Mouse (Mus musculus): ENCODE measurements at regions not wholly inside any gene's neighbourhood (a gene's known extent, or its start where the extent isn't known, plus 50 kb on each side); places are given as distances from the start of the nearest gene placed in this dataset.

DNA sequence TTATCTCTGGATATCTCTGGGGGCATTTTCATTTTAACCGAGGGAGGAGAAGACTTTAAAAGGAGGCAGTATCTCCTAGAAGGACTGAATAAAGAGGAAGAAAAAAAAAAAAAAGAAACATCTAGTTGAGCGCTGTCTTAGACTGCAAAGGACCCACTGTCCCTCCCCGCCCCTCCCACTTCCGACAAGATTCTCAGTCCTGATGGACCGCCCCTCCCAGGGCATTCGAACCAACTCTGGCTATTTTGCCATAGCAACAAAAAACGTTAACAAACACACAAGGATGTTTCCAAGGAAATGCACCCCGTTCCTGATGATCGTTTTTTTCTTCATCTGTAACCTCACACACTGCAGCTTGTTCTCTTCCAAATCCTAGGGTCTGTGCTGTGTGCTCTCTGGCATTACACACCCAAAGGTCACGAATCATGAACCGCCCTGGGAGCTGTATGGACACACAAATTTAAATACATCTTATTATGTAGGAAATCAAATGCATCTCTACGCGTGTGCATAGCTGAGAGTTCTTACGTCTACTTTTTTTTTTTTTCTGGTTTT is 75.8 kb downstream of the Rnd3 start:
- no peak for ATAC-seq (replicated peaks; ENCODE audit: insufficient number of reproducible peaks, insufficient read depth, low FRiP score, low read depth)
- peaks cover 6% of the 10 kb centered on the region for H3K4me1 ChIP-seq (replicated peaks)
- H3K27me3 ChIP-seq, result no peaks in the 10 kb centered on the region
- no peaks in the 10 kb centered on the region for H3K36me3 ChIP-seq
- H3K4me3 ChIP-seq, result no peak overlapping the region
- WGBS, result 54% methylated on average over 14 of the region's 14 CpGs
- H3K9ac ChIP-seq, result no peak overlapping the region
- H3K4me2 ChIP-seq, result peak overlapping the region; percentile 39
- no peaks in the 10 kb centered on the region for H3K9me3 ChIP-seq (replicated peaks)
- H3K27ac ChIP-seq, result no peak overlapping the region

DNA sequence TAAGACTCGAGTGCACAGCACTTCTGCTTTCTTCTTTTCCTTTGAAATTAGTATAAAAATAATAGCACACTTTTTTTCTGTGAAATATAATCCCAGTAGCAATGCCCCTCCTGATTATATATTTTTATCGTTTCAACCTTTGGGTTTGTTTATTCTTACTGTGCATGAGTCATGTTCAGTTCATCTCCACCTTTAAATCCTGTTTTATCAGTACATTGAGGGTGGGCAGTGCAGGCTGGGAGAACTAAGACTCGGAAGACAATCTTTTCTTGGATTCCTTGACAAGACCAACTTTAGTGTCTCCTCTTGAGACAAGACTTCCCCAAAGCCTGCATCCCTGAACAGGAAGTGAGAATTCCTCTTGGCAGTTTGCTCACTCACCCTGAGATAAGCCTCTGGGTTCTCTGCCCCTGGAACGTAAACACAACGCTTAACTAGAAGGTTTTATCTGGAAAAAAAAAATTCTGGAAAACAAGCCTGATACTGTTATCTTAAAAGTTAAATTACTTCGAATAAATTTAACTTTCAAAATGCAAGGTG is 76.5 kb downstream of the Rnd3 start:
- no peak for ATAC-seq (replicated peaks; ENCODE audit: insufficient number of reproducible peaks, insufficient read depth, low FRiP score, low read depth)
- H3K4me2 ChIP-seq, result peak overlapping the region; percentile 39
- no peak overlapping the region for H3K9ac ChIP-seq
- no peaks in the 10 kb centered on the region for H3K9me3 ChIP-seq (replicated peaks)
- H3K27me3 ChIP-seq, result no peaks in the 10 kb centered on the region
- H3K36me3 ChIP-seq, result no peaks in the 10 kb centered on the region
- H3K27ac ChIP-seq, result no peak overlapping the region
- H3K4me3 ChIP-seq, result no peak overlapping the region
- H3K4me1 ChIP-seq (replicated peaks), result peaks cover 6% of the 10 kb centered on the region
- 21% methylated on average over 6 of the region's 6 CpGs for WGBS

DNA sequence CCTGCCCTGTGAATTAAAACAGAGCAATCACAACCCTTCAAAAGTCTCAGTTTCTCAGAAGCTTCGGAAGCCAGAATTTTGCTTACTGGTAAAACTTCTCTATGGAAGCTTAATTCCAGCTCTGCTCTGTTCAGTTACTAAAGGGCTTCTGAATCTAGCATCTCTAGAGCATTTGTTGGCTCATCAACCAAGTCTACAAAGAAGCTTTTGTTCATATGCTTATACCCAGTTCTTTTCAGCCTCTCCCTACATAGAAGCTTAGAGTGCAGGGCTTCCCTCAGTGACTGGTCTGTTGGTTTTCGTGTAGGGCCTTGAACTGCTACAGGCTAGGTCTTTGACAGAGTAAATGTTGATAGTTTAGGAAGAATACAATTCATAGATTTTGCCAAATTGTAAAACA is 78.0 kb downstream of the Rnd3 start:
- WGBS, result 87% methylated on average over 2 of the region's 2 CpGs
- ATAC-seq (replicated peaks; ENCODE audit: insufficient number of reproducible peaks, insufficient read depth, low FRiP score, low read depth), result no peak
- Histone ChIP-seq H3K36me3 (no peaks in the 10 kb centered on the region), H3K27ac (no peak overlapping the region), H3K9me3 (replicated peaks) (no peaks in the 10 kb centered on the region), H3K27me3 (no peaks in the 10 kb centered on the region), H3K4me3 (no peak overlapping the region), H3K4me1 (replicated peaks) (peaks cover 6% of the 10 kb centered on the region), H3K9ac (no peak overlapping the region), H3K4me2 (no peak overlapping the region)

DNA sequence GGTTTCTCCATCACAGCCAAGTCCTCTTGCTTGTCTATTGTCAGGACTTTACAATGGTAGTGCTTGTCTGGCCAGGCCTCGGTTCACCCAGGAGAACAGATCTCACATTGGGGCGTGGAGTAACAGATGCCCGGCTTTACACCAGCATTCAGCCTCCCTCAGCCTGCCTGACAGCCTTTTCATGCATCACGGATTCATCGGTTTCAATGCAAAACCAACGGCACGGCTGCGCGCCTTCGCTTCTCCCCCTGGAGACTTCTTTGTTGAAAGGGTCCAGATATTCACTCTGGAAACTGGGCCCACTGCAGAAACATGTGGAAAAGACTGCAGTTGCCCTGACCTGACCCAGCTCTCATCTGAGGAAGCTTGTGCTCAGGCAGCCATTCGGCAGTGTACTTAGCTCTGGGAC is 82.5 kb downstream of the Rnd3 start:
- no peak overlapping the region for H3K4me2 ChIP-seq
- 81% methylated on average over 11 of the region's 11 CpGs for WGBS
- ATAC-seq (replicated peaks; ENCODE audit: insufficient number of reproducible peaks, insufficient read depth, low FRiP score, low read depth), result no peak

DNA sequence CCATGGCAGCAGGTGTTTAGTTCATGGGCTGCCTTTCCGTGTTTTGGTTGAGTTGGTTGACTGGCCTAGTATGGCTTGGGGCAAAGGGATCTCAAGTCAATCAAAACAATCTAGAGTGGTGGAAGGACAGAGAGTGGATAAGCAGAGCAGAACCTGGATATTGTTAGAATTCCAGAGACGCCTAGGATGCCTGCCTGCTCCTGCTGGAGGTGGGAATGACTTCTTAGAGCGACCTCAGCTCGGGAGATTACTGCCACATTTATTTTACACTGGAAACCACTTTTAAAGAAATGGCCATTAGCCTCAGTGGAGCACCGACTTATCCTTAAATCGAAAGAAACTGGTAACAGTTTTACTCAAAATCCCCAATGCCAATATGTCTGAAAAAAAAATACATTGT is 83.1 kb downstream of the Rnd3 start:
- Histone ChIP-seq H3K4me2 (no peak overlapping the region), H3K9ac (no peak overlapping the region), H3K9me3 (replicated peaks) (no peaks in the 10 kb centered on the region), H3K27ac (no peak overlapping the region), H3K4me1 (replicated peaks) (no peaks in the 10 kb centered on the region), H3K27me3 (no peaks in the 10 kb centered on the region), H3K4me3 (no peak overlapping the region), H3K36me3 (no peaks in the 10 kb centered on the region)
- no peak for ATAC-seq (replicated peaks; ENCODE audit: insufficient number of reproducible peaks, insufficient read depth, low FRiP score, low read depth)
- 56% methylated on average over 6 of the region's 6 CpGs for WGBS

More for the DNA sequence above, 82.5 kb downstream of the Rnd3 start:
- no peak overlapping the region for H3K9ac ChIP-seq
- no peaks in the 10 kb centered on the region for H3K27me3 ChIP-seq
- no peak overlapping the region for H3K27ac ChIP-seq
- no peaks in the 10 kb centered on the region for H3K9me3 ChIP-seq (replicated peaks)
- H3K4me3 ChIP-seq, result no peak overlapping the region
- no peaks in the 10 kb centered on the region for H3K36me3 ChIP-seq
- no peaks in the 10 kb centered on the region for H3K4me1 ChIP-seq (replicated peaks)

DNA sequence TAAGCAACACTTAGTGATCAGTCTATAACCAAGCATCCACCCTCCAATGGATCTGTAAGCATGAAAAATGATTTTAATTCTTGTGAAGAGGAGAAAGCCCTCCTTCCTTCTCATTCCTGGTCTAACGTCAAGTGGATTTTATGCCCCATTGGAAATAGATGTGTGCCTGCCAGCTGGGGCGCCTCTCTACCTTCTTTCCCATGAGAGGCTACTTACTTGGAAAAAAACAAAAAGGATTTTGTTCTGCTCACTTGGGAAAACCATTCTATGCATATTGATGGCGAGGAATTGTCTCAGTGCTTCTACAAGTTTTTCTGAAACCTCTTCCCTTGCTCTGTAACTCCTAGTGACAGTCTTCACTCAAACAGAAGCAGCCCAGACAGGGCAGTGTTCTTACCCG is 84.1 kb downstream of the Rnd3 start:
- Histone ChIP-seq H3K9ac (no peak overlapping the region), H3K4me1 (replicated peaks) (no peaks in the 10 kb centered on the region), H3K4me3 (no peak overlapping the region), H3K9me3 (replicated peaks) (no peaks in the 10 kb centered on the region), H3K27me3 (no peaks in the 10 kb centered on the region), H3K27ac (no peak overlapping the region), H3K36me3 (no peaks in the 10 kb centered on the region), H3K4me2 (no peak overlapping the region)
- no peak for ATAC-seq (replicated peaks; ENCODE audit: insufficient number of reproducible peaks, insufficient read depth, low FRiP score, low read depth)
- WGBS, result 85% methylated on average over 4 of the region's 4 CpGs

DNA sequence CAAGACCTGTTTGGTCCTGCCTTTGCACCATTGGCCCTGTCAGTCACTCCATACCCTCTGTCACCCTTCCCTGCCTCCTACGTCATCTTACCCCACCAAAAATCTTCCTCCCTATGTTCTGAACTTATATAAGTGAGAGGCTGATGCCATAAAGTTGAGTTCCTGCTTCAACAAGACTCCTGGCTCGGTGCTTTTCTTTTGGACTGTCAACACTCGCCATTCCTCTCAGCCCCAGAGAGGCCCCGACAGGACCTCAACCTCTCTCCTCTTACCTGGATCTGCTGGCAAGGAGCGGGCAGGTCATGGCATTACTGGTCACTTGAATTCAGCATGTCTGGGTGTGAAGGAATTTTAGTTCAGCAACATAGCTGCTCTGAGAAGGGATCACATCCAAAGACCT is 86.9 kb downstream of the Rnd3 start:
- H3K4me2 ChIP-seq, result no peak overlapping the region
- 86% methylated on average over 5 of the region's 5 CpGs for WGBS
- no peaks in the 10 kb centered on the region for H3K27me3 ChIP-seq
- no peaks in the 10 kb centered on the region for H3K9me3 ChIP-seq (replicated peaks)
- no peak for ATAC-seq (replicated peaks; ENCODE audit: insufficient number of reproducible peaks, insufficient read depth, low FRiP score, low read depth)
- no peak overlapping the region for H3K27ac ChIP-seq
- no peaks in the 10 kb centered on the region for H3K36me3 ChIP-seq
- H3K4me3 ChIP-seq, result no peak overlapping the region
- no peak overlapping the region for H3K9ac ChIP-seq
- H3K4me1 ChIP-seq (replicated peaks), result no peaks in the 10 kb centered on the region; the same call in 1 of the 2 replicates

DNA sequence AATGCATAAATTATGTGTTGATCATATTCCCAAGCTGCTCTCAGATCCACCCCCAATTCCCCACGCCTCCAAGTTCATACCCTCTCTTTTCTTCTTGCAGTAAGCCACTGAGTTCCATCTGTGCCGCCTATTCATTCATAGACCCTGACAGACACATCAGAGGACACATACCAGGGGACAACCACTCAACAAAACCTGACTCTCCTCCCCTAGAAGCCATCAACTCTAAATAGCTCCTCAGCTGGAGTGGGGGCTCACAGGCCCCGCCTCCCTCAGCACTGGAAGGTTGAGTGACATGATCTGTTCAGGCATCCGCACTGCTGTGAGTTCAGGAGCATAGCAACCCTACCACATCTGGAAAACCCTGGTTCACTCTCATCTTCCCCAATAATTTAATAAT is 90.8 kb downstream of the Rnd3 start:
- no peak overlapping the region for H3K4me3 ChIP-seq
- no peak overlapping the region for H3K4me2 ChIP-seq
- WGBS, result 54% methylated on average over 4 of the region's 4 CpGs
- H3K27ac ChIP-seq, result no peak overlapping the region
- H3K36me3 ChIP-seq, result no peaks in the 10 kb centered on the region
- H3K27me3 ChIP-seq, result no peaks in the 10 kb centered on the region
- no peak overlapping the region for H3K9ac ChIP-seq
- no peak for ATAC-seq (replicated peaks; ENCODE audit: insufficient number of reproducible peaks, insufficient read depth, low FRiP score, low read depth)
- H3K9me3 ChIP-seq (replicated peaks), result no peaks in the 10 kb centered on the region
- peaks cover 5% of the 10 kb centered on the region; the same call in 1 of the 2 replicates for H3K4me1 ChIP-seq (replicated peaks)

DNA sequence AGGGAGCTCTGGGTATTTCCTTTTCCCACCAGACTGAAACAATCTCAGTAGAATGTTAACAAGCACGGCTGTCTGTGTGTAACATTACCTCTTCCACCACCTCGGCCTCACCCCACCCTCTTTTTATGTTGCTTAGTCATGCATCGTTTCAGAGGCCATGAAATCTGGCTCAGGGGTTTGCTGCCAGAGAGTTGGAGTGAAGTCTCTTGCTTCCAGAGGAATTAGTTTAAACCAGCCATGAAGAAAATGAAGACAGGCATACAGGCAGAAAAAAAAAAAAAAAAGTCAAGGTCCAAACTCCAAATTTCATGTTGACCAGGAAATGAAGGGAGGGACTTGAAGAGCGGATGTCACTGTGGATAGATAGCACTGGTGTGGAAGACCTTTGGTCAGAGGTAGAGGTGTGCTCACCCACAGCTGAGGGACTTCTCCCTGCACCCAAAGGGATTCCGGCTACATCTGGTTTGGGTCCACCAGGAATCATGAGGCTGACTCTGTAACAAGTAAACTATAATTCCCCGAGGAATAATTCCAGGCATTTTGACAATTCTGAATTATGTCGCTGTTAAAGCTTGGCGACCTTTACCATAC is 92.7 kb downstream of the Rnd3 start:
- Histone ChIP-seq H3K4me2 (no peak overlapping the region), H3K9ac (no peak overlapping the region), H3K4me1 (replicated peaks) (peaks cover 5% of the 10 kb centered on the region; the same call in 1 of the 2 replicates), H3K9me3 (replicated peaks) (no peaks in the 10 kb centered on the region), H3K27me3 (no peaks in the 10 kb centered on the region), H3K36me3 (no peaks in the 10 kb centered on the region), H3K27ac (no peak overlapping the region), H3K4me3 (no peak overlapping the region)
- no peak for ATAC-seq (replicated peaks; ENCODE audit: insufficient number of reproducible peaks, insufficient read depth, low FRiP score, low read depth)
- 53% methylated on average over 8 of the region's 8 CpGs for WGBS

DNA sequence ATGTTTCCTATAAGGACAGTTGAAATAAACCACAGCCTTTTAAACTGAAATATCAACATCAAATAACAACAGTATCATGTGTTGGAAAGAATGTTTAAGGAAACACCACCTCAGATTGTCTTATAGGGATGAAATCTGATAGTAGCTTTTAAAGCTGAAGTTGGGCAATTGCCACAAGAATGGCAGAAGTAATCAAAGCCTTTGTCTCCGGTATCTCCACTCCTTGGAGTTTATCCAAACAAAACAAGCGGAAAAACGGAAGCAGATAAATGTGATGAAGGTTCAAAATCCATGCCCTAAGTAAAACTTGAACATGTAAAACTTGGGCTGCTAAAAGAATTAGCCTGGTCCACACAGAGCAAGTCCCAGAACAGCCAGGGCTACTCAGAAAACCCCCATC is 93.6 kb downstream of the Rnd3 start:
- Histone ChIP-seq H3K27me3 (no peaks in the 10 kb centered on the region), H3K4me1 (replicated peaks) (peaks cover 5% of the 10 kb centered on the region; the same call in 1 of the 2 replicates), H3K9ac (no peak overlapping the region), H3K4me3 (no peak overlapping the region), H3K9me3 (replicated peaks) (no peaks in the 10 kb centered on the region), H3K36me3 (no peaks in the 10 kb centered on the region), H3K4me2 (no peak overlapping the region), H3K27ac (no peak overlapping the region)
- WGBS, result 34% methylated on average over 3 of the region's 3 CpGs
- ATAC-seq (replicated peaks; ENCODE audit: insufficient number of reproducible peaks, insufficient read depth, low FRiP score, low read depth), result no peak

DNA sequence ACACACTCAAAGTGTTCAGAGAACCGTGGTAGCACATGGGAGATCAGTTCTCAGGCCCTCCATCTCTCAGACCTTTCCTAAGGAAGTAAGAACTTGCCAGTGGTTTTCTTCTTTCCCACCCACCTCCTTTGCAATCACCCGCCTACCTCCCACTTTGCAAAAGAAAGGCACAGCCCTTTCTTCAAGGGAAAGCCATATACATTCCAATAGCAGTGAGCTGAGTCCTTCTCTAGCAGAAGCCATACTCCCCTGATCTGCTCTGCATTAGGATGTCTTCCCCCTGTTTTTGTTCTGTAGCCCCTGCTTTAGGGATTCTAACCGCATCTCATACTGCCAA is 99.1 kb downstream of the Rnd3 start:
- H3K36me3 ChIP-seq, result no peaks in the 10 kb centered on the region
- H3K27me3 ChIP-seq, result no peaks in the 10 kb centered on the region
- no peak overlapping the region for H3K27ac ChIP-seq
- 75% methylated on average over 3 of the region's 3 CpGs for whole genome bisulfite sequencing
- no peak for ATAC-seq (replicated peaks; ENCODE audit: insufficient number of reproducible peaks, insufficient read depth, low FRiP score, low read depth)
- no peak overlapping the region for H3K4me2 ChIP-seq
- no peak overlapping the region for H3K9ac ChIP-seq
- no peaks in the 10 kb centered on the region for H3K4me1 ChIP-seq (replicated peaks)
- H3K4me3 ChIP-seq, result no peak overlapping the region
- H3K9me3 ChIP-seq (replicated peaks), result no peaks in the 10 kb centered on the region

DNA sequence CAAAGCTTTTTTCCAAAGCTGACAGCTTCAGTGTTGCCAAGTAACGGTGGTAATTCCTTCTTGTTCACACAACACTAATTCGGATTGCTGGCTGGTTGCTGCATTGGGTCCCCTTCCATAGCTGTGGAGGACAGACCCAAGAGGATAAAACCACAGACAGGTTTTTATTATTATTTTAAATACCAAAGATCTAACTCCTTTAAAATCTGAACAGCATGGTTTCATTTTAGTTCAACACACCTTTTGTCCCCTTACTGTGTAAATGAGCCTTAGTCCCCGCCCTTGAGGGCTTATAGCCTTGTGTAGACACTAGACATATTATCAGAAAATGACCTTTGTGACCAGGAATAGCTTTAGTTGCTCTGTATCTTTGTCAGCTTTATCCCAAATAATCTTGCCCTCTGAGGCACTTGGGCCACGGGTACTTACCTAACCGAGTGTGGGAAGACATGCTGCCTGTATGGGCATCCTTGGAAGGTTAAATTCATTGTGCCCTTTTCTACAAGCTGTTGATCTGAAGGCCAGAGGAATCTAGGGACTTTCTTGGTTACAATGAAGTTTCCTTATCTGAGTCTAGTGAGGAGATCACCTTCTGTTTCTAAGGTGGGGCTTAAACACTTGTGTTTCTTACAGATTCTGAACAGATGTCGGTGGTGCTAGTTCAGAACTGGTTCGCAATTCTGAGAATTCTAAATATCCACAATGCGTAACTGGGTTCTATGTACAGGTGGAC is 99.6 kb downstream of the Rnd3 start:
- Histone ChIP-seq H3K9ac (no peak overlapping the region), H3K9me3 (replicated peaks) (no peaks in the 10 kb centered on the region), H3K27me3 (no peaks in the 10 kb centered on the region), H3K4me1 (replicated peaks) (no peaks in the 10 kb centered on the region), H3K36me3 (no peaks in the 10 kb centered on the region), H3K4me3 (no peak overlapping the region), H3K27ac (no peak overlapping the region), H3K4me2 (no peak overlapping the region)
- 71% methylated on average over 8 of the region's 8 CpGs for WGBS
- ATAC-seq (replicated peaks; ENCODE audit: insufficient number of reproducible peaks, insufficient read depth, low FRiP score, low read depth), result no peak

All from heart, embryonic 15.5 days (tissue).